ENCODE assay signal across 10 mouse cellular contexts in genomic region chr11:8469537-8469936, GRCm38 (mm10).
DNase-seq lines count a peak whose midpoint lies in the region; ATAC-seq and TF ChIP-seq lines count a peak whose summit lies in the region.
"Had no signal": no experiment of that assay in that cellular context is flagged by ENCODE, and none has a peak within 500 bp of the region (broad histone marks: within the 10 kb centered on the region; RNA-seq: fewer than 3 reads in every experiment).

No protein-coding gene starts in this region.

- H3K9me3 ChIP-seq in neural tube, embryonic 15.5 days (replicated peaks) = no peaks in the 10 kb centered on the region
- H3K9me3 ChIP-seq in limb, embryonic 13.5 days = no peaks in the 10 kb centered on the region

- peak overlapping the region; percentile 94 for H3K27ac ChIP-seq in gastrocnemius, adult 2 months
- H3K27ac ChIP-seq in neural tube, embryonic 15.5 days (replicated peaks) = peak overlapping the region; percentile 79; the same call in 1 of the 2 replicates
- H3K27ac ChIP-seq in limb, embryonic 13.5 days = peak overlapping the region; percentile 95

- H3K4me1 ChIP-seq in neural tube, embryonic 15.5 days = peaks cover 28% of the 10 kb centered on the region
- H3K4me1 ChIP-seq in limb, embryonic 13.5 days = peaks cover 49% of the 10 kb centered on the region

- no peak for DNase-seq in gastrocnemius, adult 2 months
- no peak for DNase-seq in gastrocnemius, adult 8-10 months (ENCODE audit: low spot score in 2 of 2)
- DNase-seq in neural tube, embryonic 10.5 days (ENCODE audit: extremely low spot score, low spot score) = no peak
- peak; percentile 69 for DNase-seq in yolk sac, embryonic 10.5 days (ENCODE audit: low spot score)
- no peak for DNase-seq in testis, postnatal 10 days (ENCODE audit: low spot score)
- no peak for DNase-seq in gastrocnemius, postnatal 25 days
- DNase-seq: adrenal gland, postnatal 25 days; cerebellum, adult 9-11 months had no signal

- H3K27me3 ChIP-seq in neural tube, embryonic 15.5 days (replicated peaks) = no peaks in the 10 kb centered on the region
- no peaks in the 10 kb centered on the region for H3K27me3 ChIP-seq in limb, embryonic 13.5 days

- no peak overlapping the region for H3K9ac ChIP-seq in neural tube, embryonic 15.5 days (replicated peaks)
- peak overlapping the region; percentile 70 for H3K9ac ChIP-seq in limb, embryonic 13.5 days

- intact Hi-C loops in gastrocnemius, adult 2 months (cut with DNase I) = loop anchor here (5.0 kb wide), 2 partner anchors 42 to 53 kb away; no protein-coding TSS in a partner anchor

- H3K4me3 ChIP-seq in gastrocnemius, adult 2 months = no peak overlapping the region
- H3K4me3 ChIP-seq in neural tube, embryonic 15.5 days (replicated peaks) = no peak overlapping the region
- no peak overlapping the region for H3K4me3 ChIP-seq in limb, embryonic 13.5 days

- H3K36me3 ChIP-seq in neural tube, embryonic 15.5 days = no peaks in the 10 kb centered on the region
- H3K36me3 ChIP-seq in limb, embryonic 13.5 days = peaks cover 39% of the 10 kb centered on the region

- no peak for ATAC-seq in neural tube, embryonic 15.5 days (ENCODE audit: low FRiP score)
- no peak for ATAC-seq in limb, embryonic 13.5 days (ENCODE audit: low FRiP score, low read depth)

- H3K4me2 ChIP-seq in neural tube, embryonic 15.5 days = no peak overlapping the region
- H3K4me2 ChIP-seq in limb, embryonic 13.5 days (replicated peaks) = peak overlapping the region; percentile 76

- no peak for TF ChIP-seq CTCF in gastrocnemius, adult 2 months (IDR thresholded peaks at IDR 0.05)

- 82% methylated on average over 9 of the region's 9 CpGs for WGBS in neural tube, embryonic 15.5 days
- whole genome bisulfite sequencing in limb, embryonic 13.5 days = 65% methylated on average over 9 of the region's 9 CpGs
